Mouse (Mus musculus): Measurements from ENCODE around the gene Rfxank.

GRCm38 (mm10) chr8:70181212-70181902, 42.4 kb upstream of the Rfxank start:
- TF ChIP-seq CTCF (IDR thresholded peaks at IDR 0.05; ENCODE audit: extremely low read depth, insufficient read depth, insufficient read length, insufficient replicate concordance) (no peak), POLR2A (IDR thresholded peaks at IDR 0.05; ENCODE audit: low read depth, low read length) (no peak)

Measured in spleen, adult 2 months (tissue).